Mouse (Mus musculus) CH12.LX (cell line): Measurements from ENCODE around the gene Mapkbp1. TPM values are rescaled to one million over a fixed set of nuclear protein-coding genes. Genes with fewer than 3 reads are reported as not detected.

ENCODE experiments used
- DNase-seq: peaks from one replicate; pipeline ENCODE4 v3.0.0-alpha.2; 2013; ENCODE audit errors: extremely low read depth
- H3K27ac ChIP-seq: 2 replicates; pipeline ENCODE4 v1.5.1; 2012; ENCODE audit warnings: low read depth, mild to moderate bottlenecking, control low read depth, moderate library complexity; ENCODE audit not compliant: insufficient read depth
- H3K27me3 ChIP-seq: replicated peaks from 2 replicates; pipeline ENCODE3; 2012; ENCODE audit warnings: inconsistent platforms
- H3K36me3 ChIP-seq, 2 experiments: replicated peaks in 1 of 2; 2 replicates each; pipeline versions ENCODE3 to v1.6.1; 2012; ENCODE audit warnings: inconsistent platforms in 1 of 2, low read length in 1 of 2, mild to moderate bottlenecking in 1 of 2, mixed read lengths in 1 of 2, moderate library complexity in 1 of 2; ENCODE audit not compliant: control insufficient read depth in 1 of 2, insufficient read depth in 1 of 2
- H3K4me1 ChIP-seq, 2 experiments: 2 replicates each; pipeline ENCODE4 v1.6.1; 2012; ENCODE audit warnings: inconsistent platforms in 1 of 2, moderate library complexity in 1 of 2; ENCODE audit not compliant: insufficient read depth in 2 of 2, control insufficient read depth in 1 of 2
- H3K4me2 ChIP-seq: 2 replicates; pipeline ENCODE4 v1.6.1; 2012; ENCODE audit warnings: low read depth, mild to moderate bottlenecking, control low read depth; ENCODE audit not compliant: poor library complexity, insufficient read depth, severe bottlenecking
- H3K4me3 ChIP-seq, 3 experiments: fragments of 150-350 bp in 1 of 3; sonication (generic) in 1 of 3; replicated peaks in 1 of 3; 2 replicates each; pipeline versions ENCODE3 to v1.5.1; 2011 to 2012; ENCODE audit warnings: low read depth in 2 of 3, low read length in 2 of 3, mild to moderate bottlenecking in 2 of 3, moderate library complexity in 2 of 3, control low read depth in 1 of 3, improper control_type of control experiment in 1 of 3, inconsistent platforms in 1 of 3, mixed read lengths in 1 of 3; ENCODE audit not compliant: poor library complexity in 1 of 3
- H3K79me2 ChIP-seq: replicated peaks from 2 replicates; pipeline ENCODE4 v1.6.1; 2012; ENCODE audit warnings: mild to moderate bottlenecking, moderate library complexity; ENCODE audit not compliant: control insufficient read depth, poor library complexity, insufficient read depth, severe bottlenecking; ENCODE audit errors: extremely low read depth
- H3K9ac ChIP-seq: 2 replicates; pipeline ENCODE4 v1.6.1; 2012; ENCODE audit warnings: low read depth, mild to moderate bottlenecking, control low read depth, moderate library complexity; ENCODE audit not compliant: insufficient read depth
- H3K9me3 ChIP-seq: replicated peaks from 2 replicates; pipeline ENCODE3; 2012; ENCODE audit warnings: low read length, inconsistent platforms, mixed read lengths
- BHLHE40 ChIP-seq: IDR thresholded peaks from 2 replicates; pipeline ENCODE4 v1.6.1; 2011; ENCODE audit warnings: mild to moderate bottlenecking, low read depth, low read length, improper control_type of control experiment
- CHD1 ChIP-seq: IDR thresholded peaks from 2 replicates; pipeline ENCODE4 v1.6.1; 2012; ENCODE audit warnings: low read depth, low read length, improper control_type of control experiment, inconsistent platforms
- CHD2 ChIP-seq: IDR thresholded peaks from 2 replicates; pipeline ENCODE4 v1.6.1; 2011; ENCODE audit warnings: low read length, improper control_type of control experiment
- ELF1 ChIP-seq: IDR thresholded peaks from 2 replicates; pipeline ENCODE4 v1.6.1; 2014; ENCODE audit warnings: low read depth, mild to moderate bottlenecking, inconsistent platforms, low read length, improper control_type of control experiment
- EP300 ChIP-seq: IDR thresholded peaks from 2 replicates; pipeline ENCODE4 v1.6.1; 2011; ENCODE audit warnings: low read length, improper control_type of control experiment
- GABPA ChIP-seq: IDR thresholded peaks from 2 replicates; pipeline ENCODE4 v1.6.1; 2012; ENCODE audit warnings: low read depth, low read length, improper control_type of control experiment, inconsistent platforms; ENCODE audit not compliant: insufficient replicate concordance
- HCFC1 ChIP-seq: IDR thresholded peaks from 2 replicates; pipeline ENCODE4 v1.6.1; 2012; ENCODE audit warnings: low read depth, mild to moderate bottlenecking, inconsistent platforms, low read length, improper control_type of control experiment
- IRF4 ChIP-seq: IDR thresholded peaks from 2 replicates; pipeline ENCODE4 v1.6.1; 2014; ENCODE audit warnings: low read depth, mild to moderate bottlenecking, inconsistent platforms, low read length, improper control_type of control experiment
- JUN ChIP-seq: IDR thresholded peaks from 2 replicates; pipeline ENCODE4 v1.6.1; 2011; ENCODE audit warnings: low read depth, mild to moderate bottlenecking, low read length, improper control_type of control experiment, moderate library complexity; ENCODE audit not compliant: insufficient read depth
- JUND ChIP-seq: conservative IDR thresholded peaks from 2 replicates; pipeline ENCODE4 v1.6.1; 2011; ENCODE audit warnings: low read depth, low read length, improper control_type of control experiment
- KAT2A ChIP-seq: IDR thresholded peaks from 2 replicates; pipeline ENCODE4 v1.6.1; 2012; ENCODE audit warnings: low read length, improper control_type of control experiment, inconsistent platforms; ENCODE audit not compliant: insufficient replicate concordance
- MAX ChIP-seq: IDR thresholded peaks from 2 replicates; pipeline ENCODE4 v1.6.1; 2011; ENCODE audit warnings: low read length, improper control_type of control experiment
- MAZ ChIP-seq: IDR thresholded peaks from 2 replicates; pipeline ENCODE4 v1.6.1; 2012; ENCODE audit warnings: low read depth, mild to moderate bottlenecking, inconsistent platforms, low read length, improper control_type of control experiment, moderate library complexity
- MXI1 ChIP-seq: IDR thresholded peaks from 2 replicates; pipeline ENCODE4 v1.6.1; 2011; ENCODE audit warnings: mild to moderate bottlenecking, low read depth, low read length, improper control_type of control experiment
- MYC ChIP-seq: IDR thresholded peaks from 2 replicates; pipeline ENCODE4 v1.6.1; 2011; ENCODE audit warnings: low read depth, mild to moderate bottlenecking, improper control_type of control experiment, low read length
- NELFE ChIP-seq: IDR thresholded peaks from 2 replicates; pipeline ENCODE4 v1.6.1; 2011; ENCODE audit warnings: low read depth, low read length, improper control_type of control experiment
- NRF1 ChIP-seq: IDR thresholded peaks from 2 replicates; pipeline ENCODE4 v1.6.1; 2014; ENCODE audit warnings: low read depth, mild to moderate bottlenecking, inconsistent platforms, low read length, improper control_type of control experiment, moderate library complexity
- POLR2AphosphoS2 ChIP-seq: IDR thresholded peaks from 2 replicates; pipeline ENCODE4 v1.6.1; 2011; ENCODE audit warnings: low read depth, low read length, improper control_type of control experiment
- RAD21 ChIP-seq: IDR thresholded peaks from 2 replicates; pipeline ENCODE4 v1.6.1; 2011; ENCODE audit warnings: low read depth, mild to moderate bottlenecking, low read length, improper control_type of control experiment, moderate library complexity
- RCOR1 ChIP-seq: conservative IDR thresholded peaks from 2 replicates; pipeline ENCODE4 v1.6.1; 2012; ENCODE audit warnings: low read depth, mild to moderate bottlenecking, inconsistent platforms, low read length, improper control_type of control experiment
- UBTF ChIP-seq: IDR thresholded peaks from 2 replicates; pipeline ENCODE4 v1.6.1; 2012; ENCODE audit warnings: low read depth, mild to moderate bottlenecking, inconsistent platforms, low read length, improper control_type of control experiment, moderate library complexity
- USF1 ChIP-seq: IDR thresholded peaks from 2 replicates; pipeline ENCODE4 v1.6.1; 2014; ENCODE audit warnings: low read depth, mild to moderate bottlenecking, inconsistent platforms, low read length, improper control_type of control experiment
- ZKSCAN1 ChIP-seq: IDR thresholded peaks from 2 replicates; pipeline ENCODE4 v1.6.1; 2012; ENCODE audit warnings: low read depth, inconsistent platforms, low read length, improper control_type of control experiment, borderline replicate concordance
- ZNF384 ChIP-seq: IDR thresholded peaks from 2 replicates; pipeline ENCODE4 v1.6.1; 2012; ENCODE audit warnings: low read depth, low read length, improper control_type of control experiment, inconsistent platforms
- dilution Hi-C: fragments of 300-500 bp; cut with MboI; formaldehyde crosslinking; loops from 2 replicates; pipeline ENCODE4 v1.14.3; 2020; ENCODE audit warnings: low sequenced_read_pairs; ENCODE audit not compliant: extremely low pct_unique_long_range_greater_than_20kb, extremely low pct_ligation_motif_present
- in situ Hi-C: fragments of 300-500 bp; cut with MboI; formaldehyde crosslinking; loops from 3 replicates; pipeline ENCODE4 v1.14.3; 2019; ENCODE audit warnings: low sequenced_read_pairs, low pct_ligation_motif_present, low pct_unique_long_range_greater_than_20kb, mixed read lengths
- polyA plus RNA-seq: library from polyadenylated mRNA; unstranded; fragments of >175 nt; gene quantifications from 2 replicates; pipeline ENCODE4 v1.2.1, GENCODE M21; 2012; ENCODE audit warnings: low read depth; ENCODE audit not compliant: insufficient read length
- total RNA-seq, 2 experiments: library from RNA; depleted of rRNA; stranded (reverse); fragments of 300-350 nt in 1 of 2; fragments of >200 nt in 1 of 2; gene quantifications; 2 replicates each; pipeline ENCODE4 v1.2.3; 2012 to 2014

Mapkbp1 gene
- total and polyA plus RNA-seq, 3 experiments, result 1.9 to 7.0 (median 4.3) TPM

- H3K4me2 ChIP-seq, result no peak overlapping the region
- TF ChIP-seq HCFC1, result no peak
- no peaks in the 10 kb centered on the region for H3K27me3 ChIP-seq
- H3K9ac ChIP-seq, result no peak overlapping the region
- no peaks in the 10 kb centered on the region for H3K79me2 ChIP-seq
- no peak overlapping the region for H3K4me3 ChIP-seq
- H3K36me3 ChIP-seq, result peaks cover 3 to 26% of the 10 kb centered on the region in 2 experiments
- dilution Hi-C loops (no loop called here), in situ Hi-C loops (no loop called here)
- no peak overlapping the region for H3K27ac ChIP-seq
- DNase-seq, result no peak
- no peaks in the 10 kb centered on the region for H3K9me3 ChIP-seq
- peaks cover 0 to 6% of the 10 kb centered on the region in 2 experiments; a peak in 1 of 4 replicates for H3K4me1 ChIP-seq
Measured at GRCm38 (mm10) chr2:120007680-120008210, 35.2 kb downstream of the Mapkbp1 start.

DNA sequence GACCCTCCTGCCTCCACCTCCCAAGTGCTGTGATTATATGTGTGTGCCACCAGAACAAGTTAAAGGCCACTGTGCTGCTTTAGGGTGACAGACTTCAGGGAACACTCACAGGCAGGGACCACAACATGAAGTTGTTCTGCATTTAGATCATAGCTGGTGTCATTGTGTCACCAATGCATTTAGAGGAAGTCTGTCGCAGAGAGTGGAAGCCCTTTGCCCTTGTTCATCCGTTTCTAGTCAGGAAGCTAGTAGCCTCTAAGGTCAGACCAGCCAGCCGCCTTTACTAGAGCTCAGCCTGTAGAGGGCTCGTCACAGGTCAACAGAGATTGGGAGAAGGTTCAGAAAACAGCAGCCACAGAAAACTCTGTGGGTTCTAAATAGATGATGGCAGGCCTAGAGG is 36.2 kb downstream of the Mapkbp1 start:
- H3K27ac ChIP-seq, result no peak overlapping the region
- H3K4me2 ChIP-seq, result no peak overlapping the region
- dilution Hi-C loops, result no loop called here
- H3K79me2 ChIP-seq, result no peaks in the 10 kb centered on the region
- peaks cover 0 to 6% of the 10 kb centered on the region in 2 experiments; a peak in 1 of 4 replicates for H3K4me1 ChIP-seq
- TF ChIP-seq MXI1 (no peak), JUN (no peak), NRF1 (no peak)
- no peaks in the 10 kb centered on the region for H3K27me3 ChIP-seq
- H3K36me3 ChIP-seq, result peaks cover 4 to 35% of the 10 kb centered on the region in 2 experiments
- DNase-seq, result no peak
- no peak overlapping the region for H3K9ac ChIP-seq
- H3K4me3 ChIP-seq, result no peak overlapping the region
- in situ Hi-C loops, result no loop called here
- H3K9me3 ChIP-seq, result no peaks in the 10 kb centered on the region

DNA sequence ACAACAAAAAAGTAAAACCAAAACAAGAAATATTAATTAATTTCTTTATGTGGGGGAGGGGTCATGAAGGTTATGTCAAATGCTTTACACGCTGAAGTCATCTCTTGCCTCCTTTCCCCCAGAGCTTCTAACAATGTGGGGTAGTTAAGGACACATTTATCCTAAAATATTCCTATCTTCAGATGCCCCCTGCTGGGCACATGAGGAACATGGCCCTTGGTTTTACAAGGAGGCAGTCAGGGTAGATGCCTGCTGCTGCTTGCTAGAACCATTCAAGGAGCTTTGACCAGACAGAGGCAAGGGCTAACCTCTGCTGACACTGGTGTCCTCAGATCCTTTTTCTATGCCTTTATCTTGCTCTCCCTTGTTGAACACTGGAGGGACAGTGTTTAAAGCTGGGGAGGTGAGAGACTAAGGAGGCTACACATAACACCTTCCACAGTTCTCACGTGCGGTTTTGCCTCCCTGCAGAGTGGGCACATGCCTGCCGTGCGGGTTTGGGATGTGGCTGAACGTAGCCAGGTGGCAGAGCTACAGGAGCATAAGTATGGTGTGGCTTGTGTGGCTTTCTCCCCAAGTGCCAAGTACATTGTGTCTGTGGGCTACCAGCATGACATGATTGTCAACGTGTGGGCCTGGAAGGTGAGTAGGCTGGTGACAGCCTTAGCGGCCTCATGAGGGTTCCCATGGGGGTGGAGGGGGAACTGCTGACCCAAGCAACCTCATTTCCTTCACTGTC is 39.1 kb downstream of the Mapkbp1 start:
- Histone ChIP-seq H3K4me1 (peaks cover 0 to 6% of the 10 kb centered on the region in 2 experiments; a peak in 1 of 4 replicates), H3K9ac (no peak overlapping the region), H3K4me2 (no peak overlapping the region), H3K36me3 (peaks cover 9 to 49% of the 10 kb centered on the region in 2 experiments), H3K27ac (no peak overlapping the region), H3K27me3 (no peaks in the 10 kb centered on the region), H3K9me3 (no peaks in the 10 kb centered on the region), H3K79me2 (no peaks in the 10 kb centered on the region), H3K4me3 (no peak overlapping the region)
- DNase-seq, result peak; percentile 60
- dilution Hi-C loops (no loop called here), in situ Hi-C loops (no loop called here)
- TF ChIP-seq ZKSCAN1 (no peak), MXI1 (no peak), RAD21 (peak; percentile 80), USF1 (no peak), ELF1 (no peak), EP300 (no peak), ZNF384 (no peak), CHD2 (no peak), GABPA (no peak), UBTF (no peak), KAT2A (no peak), BHLHE40 (no peak), MAX (no peak), RCOR1 (no peak), JUND (no peak), POLR2AphosphoS2 (no peak), IRF4 (no peak), MAZ (no peak), MYC (0 out of 2 replicates have a peak, but pooled peaks have one; percentile 52), NRF1 (no peak), NELFE (no peak), CHD1 (no peak)
